Mouse (Mus musculus): ENCODE measurements around the gene Camsap3. TPM values are rescaled to one million over a fixed set of nuclear protein-coding genes. Genes with fewer than 3 reads are reported as not detected.

Gene Camsap3
- under 1 TPM in 1 of 2 experiments, not detected in 1; 0.33 TPM for polyA plus RNA-seq (2017; shearing (Covaris generic))

DNA sequence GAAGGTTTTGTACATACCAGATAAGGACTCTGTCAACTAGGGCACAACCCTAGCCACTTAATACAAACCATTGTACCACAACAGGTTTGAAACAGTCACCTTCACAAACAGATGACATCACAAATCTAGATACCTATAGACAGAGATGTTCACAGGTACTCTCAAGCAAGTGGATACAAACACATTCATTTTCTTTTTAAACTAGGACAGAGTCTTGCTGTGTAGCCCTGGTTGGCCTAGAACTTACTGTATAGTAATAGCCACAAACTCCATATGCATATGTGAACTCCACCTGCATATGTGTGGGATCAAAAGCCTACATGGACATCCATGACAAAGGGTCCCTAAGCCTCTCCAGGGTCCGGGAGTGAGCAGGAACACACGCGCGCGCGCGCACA lies at the start of gene Camsap3:
Camsap3 (plus strand) TSS at position 301 of the 398 bp plus-strand sequence.

DNA sequence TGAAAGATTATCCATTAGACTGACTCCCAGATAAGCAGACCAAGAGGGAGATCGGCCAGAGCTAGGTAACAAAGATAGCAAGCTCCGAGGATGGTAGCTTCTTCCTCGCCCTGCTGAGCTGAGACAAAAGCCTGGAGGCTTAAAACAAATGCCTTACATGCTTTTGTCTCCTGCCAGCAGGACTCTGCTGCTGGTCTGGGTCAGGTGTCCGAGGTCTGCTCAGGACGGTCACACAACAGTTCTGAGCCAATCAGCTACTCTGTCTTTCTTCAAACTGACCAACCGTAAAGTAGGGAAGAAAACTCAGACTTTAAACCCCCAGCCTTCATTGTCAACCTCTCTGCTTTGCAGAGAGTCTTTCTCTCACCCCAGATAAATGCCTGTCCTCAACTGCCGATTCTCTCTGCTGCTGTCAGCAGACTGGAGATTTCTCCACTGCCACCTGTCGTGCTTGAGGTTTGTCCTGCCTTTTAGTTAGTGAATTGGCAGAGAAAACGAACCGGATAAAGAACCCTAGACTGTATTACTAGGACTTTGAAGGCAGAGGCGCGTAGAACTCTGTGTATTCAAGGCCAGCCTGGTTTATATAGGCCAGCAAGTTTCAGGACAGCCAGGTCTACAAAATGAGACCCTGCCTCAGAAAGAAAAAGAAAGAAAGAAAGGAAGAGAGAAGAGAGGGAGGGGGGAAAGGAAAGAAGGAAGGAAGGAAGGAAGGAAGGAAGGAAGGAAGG lies 19.3 kb upstream of the Camsap3 start, which contains the start of gene C330021F23Rik:
C330021F23Rik (plus strand) TSS at position 350 of the 731 bp plus-strand sequence.

DNA sequence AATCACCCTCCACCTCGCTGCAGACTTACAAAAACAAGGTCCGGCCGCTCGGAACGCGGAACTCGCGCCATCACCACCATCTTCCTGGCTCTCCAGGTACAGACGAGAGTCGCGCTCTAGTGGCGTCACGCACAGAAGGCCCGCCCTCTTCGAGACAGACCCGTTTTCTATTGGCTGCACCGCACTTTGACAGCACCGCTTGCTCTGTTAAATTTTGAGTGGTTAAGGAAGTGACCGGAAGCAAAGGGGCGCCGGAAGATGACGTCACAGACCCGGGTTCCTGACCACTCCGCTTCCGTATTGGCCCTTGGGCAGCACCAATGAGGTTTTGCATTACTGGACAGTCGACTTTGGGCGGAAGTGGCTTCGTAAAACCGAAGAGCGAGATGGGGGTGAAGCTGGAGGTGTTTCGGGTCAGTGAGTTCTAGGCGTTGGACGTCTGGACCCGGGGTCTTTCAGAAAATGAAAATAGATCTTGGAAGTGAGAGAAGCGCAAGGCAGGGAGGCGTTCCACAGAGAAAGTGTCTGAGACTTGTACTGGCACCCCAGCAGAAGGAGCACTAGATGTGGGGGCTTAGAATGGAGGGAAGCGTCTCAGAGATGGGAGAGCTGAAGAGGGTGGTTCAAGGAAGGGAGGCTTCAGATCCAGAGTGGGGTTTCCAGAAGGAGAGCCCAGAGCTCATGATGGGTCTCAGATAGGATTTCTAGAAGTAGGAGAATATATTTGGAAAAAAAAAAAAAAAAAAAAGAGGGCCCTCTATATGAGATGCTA lies 34.3 kb downstream of the Camsap3 start, which contains the start of the genes Xab2 and Pet100:
Xab2 (minus strand) TSS at position 118 of the 772 bp plus-strand sequence.
Pet100 (plus strand) TSS at position 350 of the 772 bp plus-strand sequence.

DNA sequence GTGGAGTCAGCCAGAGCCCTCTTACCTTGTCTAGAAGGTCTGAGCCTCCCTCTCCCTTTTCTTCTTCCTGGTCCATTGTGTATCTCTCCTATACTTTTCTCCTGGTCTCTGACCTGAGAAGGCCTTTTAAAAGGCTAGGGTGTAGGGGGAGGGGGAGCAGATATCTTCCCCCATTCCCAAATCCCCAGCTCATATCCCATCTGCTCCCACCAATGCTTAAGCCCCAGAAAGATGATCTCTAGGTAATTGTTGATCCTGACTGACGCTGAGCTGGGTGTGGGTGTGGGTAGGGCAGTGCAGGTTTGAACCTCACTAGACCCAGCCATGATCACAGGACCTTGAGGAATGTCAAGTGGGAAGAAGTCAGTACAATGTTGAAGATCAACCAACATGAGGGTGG lies 38.4 kb downstream of the Camsap3 start, which contains the start of gene Pcp2:
Pcp2 (minus strand) TSS at position 101 of the 400 bp plus-strand sequence.

DNA sequence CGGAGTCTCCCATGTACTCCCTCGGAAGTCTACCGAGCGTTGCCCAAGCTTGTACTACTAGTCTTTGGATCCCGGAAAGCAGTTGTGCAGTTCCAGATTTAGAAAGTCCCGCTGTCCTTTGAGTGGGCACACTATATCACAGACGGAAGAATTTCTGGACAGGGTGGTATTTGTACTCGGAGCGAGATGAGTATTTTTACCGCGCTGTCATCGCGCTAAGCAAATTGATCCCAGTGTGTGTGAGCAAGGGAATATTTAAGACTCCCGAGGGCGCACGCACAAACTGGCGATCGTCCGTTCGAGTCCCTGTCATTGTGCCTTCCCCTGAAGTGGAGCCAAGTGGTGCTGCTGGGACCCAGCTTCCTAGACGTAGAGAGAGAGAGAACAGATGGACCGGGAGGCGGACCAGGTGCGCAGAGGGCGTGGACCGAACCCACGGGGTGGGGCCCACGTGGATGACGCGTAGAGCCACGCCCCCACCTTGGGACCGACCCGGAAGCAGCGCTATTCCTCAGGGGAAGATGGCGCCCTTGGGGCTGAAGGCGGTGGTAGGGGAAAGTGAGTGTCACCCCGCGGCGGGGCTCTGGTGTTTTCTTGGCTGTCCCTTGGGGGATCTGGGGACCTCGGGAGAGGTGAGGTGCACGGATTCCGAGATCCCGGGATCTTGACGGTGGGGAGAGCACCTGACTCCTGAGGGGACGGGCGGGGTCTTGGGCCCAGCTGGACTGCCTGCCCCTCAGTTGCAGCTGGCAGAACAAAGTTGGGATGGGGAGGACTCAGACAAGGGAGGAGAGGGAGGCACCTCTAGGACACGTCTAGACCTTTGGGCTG lies 43.8 kb downstream of the Camsap3 start, which contains the start of gene Stxbp2:
Stxbp2 (plus strand) TSS at position 309 of the 831 bp plus-strand sequence.

DNA sequence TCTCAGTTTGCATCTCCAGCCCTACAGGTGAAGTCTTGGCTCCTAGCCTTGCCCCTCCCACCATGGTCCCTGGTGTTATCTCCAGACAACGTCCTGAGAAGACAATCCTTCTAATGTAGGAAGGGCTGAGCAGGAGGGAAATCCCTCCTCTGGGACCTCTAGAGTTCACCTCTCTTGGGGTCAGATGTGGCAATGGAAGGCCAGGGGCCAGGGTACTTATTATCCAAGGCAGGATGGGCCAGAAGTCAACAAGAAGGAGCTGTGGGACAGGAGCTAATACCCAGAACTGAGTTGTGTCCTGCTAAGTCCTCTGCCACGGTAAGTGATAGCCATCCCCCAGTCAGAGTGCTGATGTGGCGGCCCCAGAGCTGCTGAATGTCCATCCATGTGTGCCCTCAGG lies 68.4 kb downstream of the Camsap3 start, which contains the start of gene Retn:
Retn (plus strand) TSS at position 245 of the 400 bp plus-strand sequence.

Other genes with a start within 250 kb of the Camsap3 start
- gene A430078G23Rik, start 233.9 kb upstream of the Camsap3 start, polyA plus RNA-seq (2017; shearing (Covaris generic)): 10 to 100 TPM; 73.5 to 80.4 TPM
- gene Arhgef18, start 194.3 kb upstream of the Camsap3 start, polyA plus RNA-seq (2017; shearing (Covaris generic)): 10 to 100 TPM; 54.8 to 71.1 TPM
- gene Pex11g, start 119.6 kb upstream of the Camsap3 start, polyA plus RNA-seq (2017; shearing (Covaris generic)): 1 to 10 TPM; 4.8 to 5.7 TPM
- not detected for gene Tex45, start 116.4 kb upstream of the Camsap3 start, polyA plus RNA-seq (2017; shearing (Covaris generic))
- gene Zfp358, start 94.2 kb upstream of the Camsap3 start, polyA plus RNA-seq (2017; shearing (Covaris generic)): 10 to 100 TPM in 1 of 2 experiments, 1 to 10 TPM in 1; 5.3 to 13.0 TPM
- 10 to 100 TPM; 79.5 to 93.9 TPM for gene Mcoln1, start 86.8 kb upstream of the Camsap3 start, polyA plus RNA-seq (2017; shearing (Covaris generic))
- gene Pnpla6, start 71.9 kb upstream of the Camsap3 start, polyA plus RNA-seq (2017; shearing (Covaris generic)): 10 to 100 TPM; 22.3 to 27.5 TPM
- gene C330021F23Rik, start 19.3 kb upstream of the Camsap3 start, polyA plus RNA-seq (2017; shearing (Covaris generic)): under 1 TPM in 1 of 2 experiments, not detected in 1; 0.20 TPM
- gene Xab2, start 34.0 kb downstream of the Camsap3 start, polyA plus RNA-seq (2017; shearing (Covaris generic)): 10 to 100 TPM; 81.8 to 82.2 TPM
- gene Pet100, start 34.3 kb downstream of the Camsap3 start, polyA plus RNA-seq (2017; shearing (Covaris generic)): 100 to 1,000 TPM; 122 to 131 TPM
- under 1 TPM; 0.16 to 0.20 TPM for gene Pcp2, start 38.3 kb downstream of the Camsap3 start, polyA plus RNA-seq (2017; shearing (Covaris generic))
- gene Stxbp2, start 43.7 kb downstream of the Camsap3 start, polyA plus RNA-seq (2017; shearing (Covaris generic)): 100 to 1,000 TPM; 211 to 215 TPM
- not detected for gene Retn, start 68.5 kb downstream of the Camsap3 start, polyA plus RNA-seq (2017; shearing (Covaris generic))
- under 1 TPM; 0.36 to 0.92 TPM for gene Mcemp1, start 78.5 kb downstream of the Camsap3 start, polyA plus RNA-seq (2017; shearing (Covaris generic))
- not detected for gene Fcor, start 85.1 kb downstream of the Camsap3 start, polyA plus RNA-seq (2017; shearing (Covaris generic))
- gene Trappc5, start 89.0 kb downstream of the Camsap3 start, polyA plus RNA-seq (2017; shearing (Covaris generic)): 10 to 100 TPM; 27.9 to 28.4 TPM
- gene Fcer2a, start 106.9 kb downstream of the Camsap3 start, polyA plus RNA-seq (2017; shearing (Covaris generic)): 1 to 10 TPM in 1 of 2 experiments, under 1 TPM in 1; 0.47 to 2.0 TPM
- not detected for gene Clec4g, start 133.4 kb downstream of the Camsap3 start, polyA plus RNA-seq (2017; shearing (Covaris generic))
- under 1 TPM; 0.20 to 0.32 TPM for gene Cd209a, start 161.7 kb downstream of the Camsap3 start, polyA plus RNA-seq (2017; shearing (Covaris generic))